Mouse (Mus musculus) midbrain, embryonic 10.5 days (tissue): ENCODE data around the gene Ctdsp2. TPM values are rescaled to one million over a fixed set of nuclear protein-coding genes. Genes with fewer than 3 reads are reported as not detected.
A peak's percentile ranks its signal among the peaks of the same experiment; 100 is the strongest.

Experiments used
- DNase-seq: peaks from one replicate; pipeline ENCODE4 v3.0.0-alpha.2; 2017; ENCODE audit warnings: low spot score
- H3K27ac ChIP-seq: fragments of 300-500 bp; sonication (generic); replicated peaks from 2 replicates; pipeline ENCODE4 v1.5.1; 2016; ENCODE audit warnings: mild to moderate bottlenecking
- H3K27me3 ChIP-seq: fragments of 300-500 bp; sonication (generic); 2 replicates; pipeline ENCODE4 v1.6.1; 2016; ENCODE audit warnings: low read depth, mild to moderate bottlenecking; ENCODE audit not compliant: poor library complexity, severe bottlenecking
- H3K36me3 ChIP-seq: fragments of 300-500 bp; sonication (generic); 2 replicates; pipeline ENCODE4 v1.6.1; 2016; ENCODE audit warnings: mild to moderate bottlenecking, moderate library complexity
- H3K4me1 ChIP-seq: fragments of 300-500 bp; sonication (generic); 2 replicates; pipeline ENCODE4 v1.6.1; 2016
- H3K4me3 ChIP-seq: fragments of 300-500 bp; sonication (generic); 2 replicates; pipeline ENCODE4 v1.5.1; 2016; ENCODE audit warnings: mild to moderate bottlenecking, moderate library complexity
- H3K9me3 ChIP-seq: fragments of 300-500 bp; sonication (generic); replicated peaks from 2 replicates; pipeline ENCODE4 v1.6.1; 2016; ENCODE audit warnings: mild to moderate bottlenecking
- WGBS: fragments of 180-500 bp; shearing (Covaris S2); methylation state at CpG from one replicate; pipeline ENCODE4 v1.1.7; 2016; 5-methylcytosine and 5-hydroxymethylcytosine counted together
- polyA plus RNA-seq: library from polyadenylated mRNA; unstranded; fragments of >200 nt; fragmentation: Nextera tagmentation; extraction: Ambion mirVana; gene quantifications from 2 replicates; pipeline ENCODE4 v1.2.1, GENCODE M21; 2016

The Ctdsp2 gene
- polyA plus RNA-seq, 1 experiment from 2014 or later, result 36.8 TPM

DNA sequence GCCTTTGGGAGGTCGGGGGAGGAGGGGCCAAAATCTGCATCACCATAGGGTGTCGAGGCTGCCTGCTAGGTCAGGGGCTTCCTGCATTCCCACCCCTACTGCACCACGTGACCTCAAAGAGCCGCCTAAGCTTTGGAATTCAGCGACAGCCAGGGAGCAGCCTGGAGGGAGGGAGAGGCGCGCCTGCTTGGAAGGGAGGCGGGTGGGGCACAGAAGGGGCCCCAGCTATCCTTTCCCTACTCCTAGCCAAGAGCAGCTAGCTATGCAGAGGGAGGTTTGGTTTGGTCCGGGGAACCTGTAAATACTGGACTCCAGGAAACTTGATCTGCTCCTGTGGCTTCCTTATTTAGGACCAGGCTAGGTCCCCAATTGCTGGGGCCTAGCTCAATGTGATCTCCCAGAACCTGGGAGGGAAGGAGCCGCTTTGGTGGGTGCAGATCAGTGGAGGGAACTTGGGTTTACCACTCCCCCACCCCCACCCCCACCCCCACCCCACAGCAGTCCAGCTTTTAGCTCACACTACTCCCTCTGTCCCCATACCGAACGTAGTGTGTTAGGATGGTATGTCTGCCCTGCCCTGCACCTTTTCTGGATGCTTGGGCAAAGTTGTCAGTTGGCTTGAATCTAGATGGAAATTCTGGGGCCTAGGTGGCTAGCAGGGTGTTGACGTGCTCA is 6.3 kb upstream of the Ctdsp2 start:
- DNase-seq, result peak; percentile 92
- Histone ChIP-seq H3K36me3 (no peaks in the 10 kb centered on the region), H3K4me1 (peaks cover 45% of the 10 kb centered on the region), H3K9me3 (no peaks in the 10 kb centered on the region), H3K4me3 (peak overlapping the region; percentile 36), H3K27me3 (peaks cover 33% of the 10 kb centered on the region), H3K27ac (peak overlapping the region; percentile 87)
- 6% methylated on average over 13 of the region's 13 CpGs for WGBS

DNA sequence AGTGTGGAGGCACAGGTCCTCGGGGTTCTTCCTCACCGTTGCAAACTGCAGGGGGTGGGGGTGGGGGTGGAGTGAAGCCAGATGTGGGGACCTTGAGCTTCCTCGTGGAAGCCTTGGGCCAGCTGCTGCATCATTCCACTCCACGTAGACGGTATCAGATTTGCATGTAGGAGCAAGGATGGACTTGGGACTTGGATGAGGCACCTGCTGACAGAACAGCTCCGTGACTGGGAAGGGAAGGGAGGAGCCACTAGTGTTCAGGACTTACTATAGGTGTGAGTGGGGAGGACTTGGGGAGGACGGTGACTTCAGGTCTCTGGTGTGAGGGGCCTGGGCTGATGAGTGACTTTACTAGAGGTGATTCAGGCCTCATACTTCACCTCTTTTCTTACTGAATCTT is 5.5 kb upstream of the Ctdsp2 start:
- Histone ChIP-seq H3K9me3 (no peaks in the 10 kb centered on the region), H3K4me3 (no peak overlapping the region), H3K36me3 (no peaks in the 10 kb centered on the region), H3K27ac (peak overlapping the region; percentile 87), H3K4me1 (peaks cover 52% of the 10 kb centered on the region), H3K27me3 (peaks cover 33% of the 10 kb centered on the region)
- WGBS, result 30% methylated on average over 7 of the region's 7 CpGs
- DNase-seq, result no peak

DNA sequence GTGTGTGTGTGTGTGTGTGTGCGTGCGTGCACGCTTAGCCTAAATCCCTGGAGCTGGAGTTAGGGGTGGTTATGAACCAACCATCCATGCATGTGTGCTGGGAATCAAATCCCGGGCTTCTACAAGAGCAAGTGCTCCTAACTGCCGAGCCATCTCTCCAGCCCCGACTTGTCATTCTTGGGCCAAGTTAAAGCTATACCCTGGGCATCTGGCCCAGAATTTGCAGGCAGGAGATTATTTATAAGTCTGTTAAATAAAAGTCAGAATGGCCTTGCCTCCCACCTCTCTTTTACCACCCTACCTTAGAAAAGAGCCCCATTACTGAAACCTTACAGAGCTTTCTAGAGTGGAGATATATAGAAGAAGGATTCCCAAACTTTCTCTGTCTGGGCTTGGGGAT is 2.8 kb upstream of the Ctdsp2 start:
- H3K4me1 ChIP-seq, result peaks cover 58% of the 10 kb centered on the region
- no peak overlapping the region for H3K4me3 ChIP-seq
- WGBS, result 87% methylated on average over 6 of the region's 6 CpGs
- H3K36me3 ChIP-seq, result no peaks in the 10 kb centered on the region
- H3K27me3 ChIP-seq, result peaks cover 33% of the 10 kb centered on the region
- H3K9me3 ChIP-seq, result no peaks in the 10 kb centered on the region
- H3K27ac ChIP-seq, result no peak overlapping the region
- no peak for DNase-seq

DNA sequence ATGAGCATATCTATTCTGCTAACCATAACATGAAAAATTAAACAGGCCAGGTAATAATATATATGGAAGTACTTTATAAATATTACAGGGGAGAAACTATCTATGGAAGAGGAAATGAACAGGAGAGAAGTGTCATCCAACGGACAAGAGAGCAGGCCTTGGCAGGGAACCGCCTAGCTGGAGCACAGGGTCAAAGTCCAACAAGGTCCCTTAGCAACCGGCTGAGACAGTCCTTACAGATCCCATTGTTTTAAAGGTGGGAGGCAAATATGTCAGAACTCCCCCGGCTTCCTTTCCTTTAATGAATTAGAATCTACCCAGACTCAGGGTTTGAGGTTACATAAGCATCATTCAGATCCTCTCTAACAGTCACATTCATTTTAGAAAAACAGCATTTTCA is 1.4 kb upstream of the Ctdsp2 start:
- no peak for DNase-seq
- H3K27ac ChIP-seq, result no peak overlapping the region
- H3K4me1 ChIP-seq, result peaks cover 58% of the 10 kb centered on the region
- 28% methylated on average over 4 of the region's 4 CpGs for WGBS
- H3K36me3 ChIP-seq, result no peaks in the 10 kb centered on the region
- no peaks in the 10 kb centered on the region for H3K9me3 ChIP-seq
- no peak overlapping the region for H3K4me3 ChIP-seq
- peaks cover 33% of the 10 kb centered on the region for H3K27me3 ChIP-seq

DNA sequence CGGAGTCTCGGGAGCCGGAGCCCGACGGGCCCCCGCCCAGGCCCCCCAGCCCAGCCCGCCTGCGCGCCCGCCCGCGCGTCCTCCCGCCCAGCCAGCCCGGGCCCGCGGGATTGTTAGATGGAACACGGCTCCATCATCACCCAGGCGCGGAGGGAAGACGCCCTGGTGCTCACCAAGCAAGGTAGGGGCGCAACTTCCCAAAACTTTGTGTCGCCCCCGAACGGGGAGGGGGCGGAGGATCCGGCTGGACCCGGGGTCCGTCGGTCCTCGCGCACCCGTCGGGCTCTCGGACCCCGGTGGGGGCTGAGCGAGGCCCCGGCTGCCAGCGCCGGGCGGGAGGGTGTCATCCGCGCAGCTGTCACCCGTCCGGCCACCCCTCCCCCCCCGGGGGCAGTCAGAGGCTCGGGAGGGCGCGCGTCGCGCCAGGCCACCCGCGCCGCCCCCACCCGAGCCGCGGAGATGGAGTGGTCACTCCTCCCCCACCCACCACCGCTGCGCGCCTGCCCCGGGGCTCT is 661 bp downstream of the Ctdsp2 start:
- H3K4me3 ChIP-seq, result peak overlapping the region; percentile 99
- DNase-seq, result peak; percentile 61
- H3K27ac ChIP-seq, result peak overlapping the region; percentile 98
- H3K9me3 ChIP-seq, result no peaks in the 10 kb centered on the region
- H3K36me3 ChIP-seq, result no peaks in the 10 kb centered on the region; the same call in none of the 2 replicates
- WGBS, result under 1% methylated on average over 54 of the region's 62 CpGs
- H3K27me3 ChIP-seq, result peaks cover 17% of the 10 kb centered on the region
- peaks cover 64% of the 10 kb centered on the region for H3K4me1 ChIP-seq

DNA sequence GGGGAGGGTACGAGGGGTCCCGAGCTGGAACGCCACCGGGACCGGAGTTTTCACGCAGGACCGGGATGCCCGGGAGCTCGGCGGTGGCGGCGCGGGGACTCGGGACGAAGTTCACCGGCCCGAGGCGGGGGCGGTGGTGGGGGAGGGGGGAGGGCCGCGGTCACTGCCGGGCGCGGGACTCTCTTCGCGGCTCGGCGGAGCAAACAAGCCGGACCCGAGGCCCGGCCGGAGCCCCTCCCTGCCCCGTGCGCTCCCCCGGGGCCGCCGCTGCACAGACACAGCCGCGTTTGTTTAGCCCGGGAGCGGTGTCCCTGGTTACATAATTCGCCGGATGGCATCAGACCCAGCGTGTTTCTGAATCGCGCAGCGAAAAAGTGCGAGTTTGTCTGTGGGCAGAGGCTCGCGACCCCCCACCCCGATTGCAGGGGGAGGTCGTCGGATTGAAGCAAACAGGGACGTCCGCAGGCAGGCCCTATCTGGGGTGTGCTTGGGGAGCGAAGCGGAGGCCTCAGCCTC is 1.2 kb downstream of the Ctdsp2 start:
- Histone ChIP-seq H3K4me3 (peak overlapping the region; percentile 99), H3K9me3 (no peaks in the 10 kb centered on the region), H3K36me3 (no peaks in the 10 kb centered on the region; the same call in none of the 2 replicates), H3K27me3 (peaks cover 17% of the 10 kb centered on the region), H3K4me1 (peaks cover 69% of the 10 kb centered on the region), H3K27ac (peak overlapping the region; percentile 98)
- peak; percentile 68 for DNase-seq
- WGBS, result 0% methylated on average over 57 of the region's 57 CpGs

DNA sequence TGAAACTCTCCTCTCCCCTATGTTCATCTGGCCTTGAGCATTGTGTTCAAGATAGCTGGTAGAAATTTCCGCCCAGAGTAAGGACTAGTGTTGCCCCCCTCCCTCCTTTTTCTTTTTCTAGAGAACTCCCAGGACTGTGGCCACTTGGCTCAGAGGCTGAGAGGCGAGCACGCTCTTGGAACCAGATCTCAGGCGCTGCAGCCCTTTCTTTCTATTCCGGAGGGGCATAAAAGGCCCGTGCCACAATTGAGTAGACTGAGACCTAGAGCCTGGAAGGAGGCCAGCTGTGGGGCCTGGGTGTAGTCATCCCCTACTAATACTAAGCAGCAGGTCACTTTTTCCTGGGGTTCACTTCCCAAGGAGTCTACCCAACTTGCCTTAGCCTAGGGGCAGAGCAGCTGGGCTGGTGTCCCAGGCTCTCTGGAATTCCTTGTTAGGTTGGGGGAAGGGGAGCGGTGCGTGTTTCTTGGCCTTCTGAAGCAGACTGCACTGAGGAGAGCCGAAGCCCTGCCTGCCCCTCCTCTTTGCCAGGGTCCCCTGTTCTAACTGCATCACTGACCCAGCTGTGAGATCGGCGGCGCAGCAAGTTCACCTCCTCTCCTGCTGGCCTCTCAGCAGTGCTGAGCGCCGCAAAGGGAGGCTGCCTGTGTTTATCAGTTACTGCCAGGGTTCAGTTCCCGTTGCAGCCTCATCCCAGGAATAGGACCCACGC is 1.9 kb downstream of the Ctdsp2 start:
- peaks cover 75% of the 10 kb centered on the region for H3K4me1 ChIP-seq
- peaks cover 13% of the 10 kb centered on the region for H3K27me3 ChIP-seq
- DNase-seq, result peak; percentile 63
- no peaks in the 10 kb centered on the region for H3K9me3 ChIP-seq
- peak overlapping the region; percentile 99 for H3K4me3 ChIP-seq
- H3K36me3 ChIP-seq, result no peaks in the 10 kb centered on the region; the same call in none of the 2 replicates
- H3K27ac ChIP-seq, result peak overlapping the region; percentile 98
- under 1% methylated on average over 16 of the region's 16 CpGs for WGBS

DNA sequence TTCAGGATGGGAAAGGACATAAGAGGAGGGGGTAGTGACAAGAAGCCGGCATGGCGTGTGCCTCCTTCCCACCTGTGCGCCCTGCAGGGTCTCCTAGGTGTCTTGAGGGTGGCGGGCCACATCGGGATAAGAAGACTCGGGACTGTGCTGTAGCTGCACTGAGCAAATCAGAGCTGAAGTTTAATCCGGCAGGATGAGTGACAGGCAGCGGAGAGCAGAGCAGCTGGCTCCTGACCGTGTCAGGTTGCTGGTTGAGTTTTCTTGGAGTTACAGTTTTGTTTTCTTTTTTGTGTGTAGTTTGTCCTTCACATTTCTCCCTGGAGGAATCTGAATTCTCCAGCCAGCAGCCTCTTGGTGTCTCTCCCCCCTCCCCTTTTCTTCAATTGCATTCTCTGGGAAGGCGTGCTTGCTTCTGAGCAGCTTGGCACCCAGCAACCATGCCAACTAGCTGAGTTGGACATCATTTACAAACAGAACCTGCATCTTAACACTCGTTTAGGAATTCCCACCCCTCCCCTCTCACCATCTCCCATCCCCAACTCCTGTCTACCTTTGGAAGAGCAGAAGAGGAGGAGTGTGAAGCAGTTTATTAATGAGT is 2.5 kb downstream of the Ctdsp2 start:
- no peaks in the 10 kb centered on the region for H3K9me3 ChIP-seq
- peak overlapping the region; percentile 99 for H3K4me3 ChIP-seq
- peaks cover 76% of the 10 kb centered on the region for H3K4me1 ChIP-seq
- peaks cover 7% of the 10 kb centered on the region for H3K27me3 ChIP-seq
- WGBS, result 4% methylated on average over 11 of the region's 11 CpGs
- H3K27ac ChIP-seq, result peak overlapping the region; percentile 98
- peak; percentile 39 for DNase-seq
- H3K36me3 ChIP-seq, result no peaks in the 10 kb centered on the region; the same call in none of the 2 replicates

DNA sequence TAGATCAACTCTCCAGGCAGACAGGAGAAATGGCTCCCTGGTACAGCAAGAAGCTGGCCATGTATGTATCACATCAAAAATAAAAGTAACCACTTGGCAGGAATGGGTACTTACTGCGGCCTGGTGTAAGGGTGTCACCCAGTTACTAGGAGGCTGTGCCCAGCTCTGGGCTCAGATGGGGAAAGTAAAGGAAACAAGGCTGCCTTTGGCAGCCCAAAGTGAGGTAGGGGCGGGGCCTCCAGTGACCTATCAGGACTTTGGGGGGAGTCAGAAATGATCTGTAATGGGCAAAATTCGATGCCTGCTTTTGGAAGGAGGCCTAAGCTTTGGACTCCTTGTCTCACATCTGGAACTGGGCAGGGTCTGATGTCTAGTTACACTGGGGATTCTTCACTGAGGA is 3.2 kb downstream of the Ctdsp2 start:
- 66% methylated on average over 3 of the region's 3 CpGs for WGBS
- H3K4me3 ChIP-seq, result peak overlapping the region; percentile 99
- H3K27me3 ChIP-seq, result no peaks in the 10 kb centered on the region; the same call in 1 of the 2 replicates
- H3K4me1 ChIP-seq, result peaks cover 79% of the 10 kb centered on the region
- peaks cover 4% of the 10 kb centered on the region for H3K36me3 ChIP-seq
- H3K27ac ChIP-seq, result no peak overlapping the region
- no peaks in the 10 kb centered on the region for H3K9me3 ChIP-seq
- DNase-seq, result no peak

DNA sequence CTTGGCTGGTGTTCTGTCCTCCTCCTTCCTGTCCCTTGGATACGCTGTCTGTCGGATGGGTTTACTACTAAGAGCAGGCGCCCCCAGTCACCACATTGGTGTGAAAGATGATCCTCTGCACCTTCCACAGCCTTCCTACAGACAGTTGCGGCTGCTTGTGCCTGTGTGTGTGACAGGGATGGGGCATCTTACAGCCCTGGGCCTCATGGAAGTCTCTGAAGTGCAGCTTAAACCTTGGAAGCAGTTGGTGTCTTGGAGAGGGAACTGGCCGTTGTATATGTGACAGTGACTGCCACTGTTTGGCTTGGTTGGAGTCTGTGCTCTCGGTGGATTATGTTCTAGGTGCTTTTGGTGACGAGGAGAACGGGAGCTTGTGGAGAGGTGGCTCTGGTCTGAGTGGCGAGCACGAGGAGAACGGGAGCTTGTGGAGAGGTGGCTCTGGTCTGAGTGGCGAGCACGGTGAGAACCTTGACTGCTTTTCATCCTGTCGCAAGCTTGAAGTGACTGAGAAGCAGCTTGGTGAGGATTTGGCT is 4.7 kb downstream of the Ctdsp2 start:
- H3K27me3 ChIP-seq, result no peaks in the 10 kb centered on the region
- DNase-seq, result no peak
- peaks cover 79% of the 10 kb centered on the region for H3K4me1 ChIP-seq
- WGBS, result 70% methylated on average over 14 of the region's 14 CpGs
- H3K9me3 ChIP-seq, result no peaks in the 10 kb centered on the region
- H3K36me3 ChIP-seq, result peaks cover 8% of the 10 kb centered on the region
- no peak overlapping the region for H3K4me3 ChIP-seq
- no peak overlapping the region for H3K27ac ChIP-seq

DNA sequence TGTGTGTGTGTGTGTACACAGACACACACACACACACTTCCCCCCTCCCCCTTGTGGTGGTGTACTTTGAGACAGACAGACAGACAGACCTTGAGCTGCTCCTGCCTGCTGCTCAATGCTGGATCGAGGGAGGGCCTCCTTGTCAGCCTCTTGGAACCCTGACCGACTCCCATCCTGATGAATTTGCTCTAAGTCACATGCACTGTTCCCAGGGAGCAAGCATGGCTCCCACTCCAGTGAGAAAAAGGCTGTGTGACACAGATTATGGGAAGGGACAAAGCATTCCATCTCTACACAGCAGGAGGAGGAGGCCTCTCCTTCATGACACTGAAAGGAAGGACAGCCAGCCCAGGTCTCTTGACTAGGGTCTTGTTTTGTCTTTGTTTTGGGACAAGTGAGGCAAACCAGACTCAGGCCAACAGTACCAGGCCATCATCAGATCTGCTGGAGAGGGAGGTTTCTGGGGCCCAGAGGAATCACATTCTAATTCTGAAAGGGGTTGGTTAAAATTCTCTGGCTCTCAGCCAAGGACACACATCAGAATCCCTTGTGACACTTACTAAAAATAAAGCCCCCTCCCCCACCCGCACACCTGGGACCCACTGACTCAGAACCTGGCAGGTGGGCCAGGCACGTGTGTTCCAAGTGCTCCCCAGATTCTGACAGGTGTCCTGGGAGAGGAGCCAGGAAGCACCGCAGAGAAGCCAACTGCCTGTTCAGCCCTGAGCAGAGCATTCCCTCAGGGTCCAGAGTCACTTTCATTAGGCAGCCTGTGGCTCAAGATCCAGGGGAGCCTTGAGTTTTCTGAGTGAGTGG is 5.9 kb downstream of the Ctdsp2 start:
- peaks cover 86% of the 10 kb centered on the region for H3K4me1 ChIP-seq

DNA sequence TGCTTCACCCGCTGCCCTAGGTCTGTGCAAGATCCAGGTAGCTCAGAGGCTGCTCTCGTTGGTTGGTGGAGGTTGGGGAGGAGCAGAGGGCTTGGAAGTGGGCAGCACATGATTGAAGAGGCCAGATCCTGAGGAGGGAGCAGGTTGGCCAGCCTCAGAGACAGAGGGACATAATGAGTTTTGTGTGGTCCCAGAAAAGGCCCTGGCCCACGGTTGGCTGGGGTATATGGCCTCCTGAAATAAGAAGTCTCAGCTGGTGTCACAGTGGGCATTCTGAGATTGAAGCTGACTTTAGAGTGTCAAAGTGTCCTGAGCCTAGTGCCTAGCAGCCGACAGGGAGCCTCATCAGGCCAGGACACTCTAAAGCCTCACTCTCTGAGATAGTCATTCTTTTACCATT is 6.6 kb downstream of the Ctdsp2 start:
- H3K27me3 ChIP-seq, result no peaks in the 10 kb centered on the region
- H3K27ac ChIP-seq, result peak overlapping the region; percentile 50; the same call in 1 of the 2 replicates

More for the DNA sequence above, 5.9 kb downstream of the Ctdsp2 start:
- 61% methylated on average over 5 of the region's 5 CpGs for WGBS
- H3K4me3 ChIP-seq, result no peak overlapping the region; the same call in 1 of the 2 replicates
- no peaks in the 10 kb centered on the region for H3K27me3 ChIP-seq
- H3K27ac ChIP-seq, result peak overlapping the region; percentile 50
- no peaks in the 10 kb centered on the region for H3K9me3 ChIP-seq
- no peak for DNase-seq
- peaks cover 9% of the 10 kb centered on the region for H3K36me3 ChIP-seq

More for the DNA sequence above, 6.6 kb downstream of the Ctdsp2 start:
- Histone ChIP-seq H3K4me3 (no peak overlapping the region), H3K36me3 (peaks cover 9% of the 10 kb centered on the region), H3K4me1 (peaks cover 86% of the 10 kb centered on the region), H3K9me3 (no peaks in the 10 kb centered on the region)
- 85% methylated on average over 4 of the region's 4 CpGs for WGBS
- DNase-seq, result no peak
